Comparison of ENCODE assay signal across 21 mouse cellular contexts in the genomic region with DNA sequence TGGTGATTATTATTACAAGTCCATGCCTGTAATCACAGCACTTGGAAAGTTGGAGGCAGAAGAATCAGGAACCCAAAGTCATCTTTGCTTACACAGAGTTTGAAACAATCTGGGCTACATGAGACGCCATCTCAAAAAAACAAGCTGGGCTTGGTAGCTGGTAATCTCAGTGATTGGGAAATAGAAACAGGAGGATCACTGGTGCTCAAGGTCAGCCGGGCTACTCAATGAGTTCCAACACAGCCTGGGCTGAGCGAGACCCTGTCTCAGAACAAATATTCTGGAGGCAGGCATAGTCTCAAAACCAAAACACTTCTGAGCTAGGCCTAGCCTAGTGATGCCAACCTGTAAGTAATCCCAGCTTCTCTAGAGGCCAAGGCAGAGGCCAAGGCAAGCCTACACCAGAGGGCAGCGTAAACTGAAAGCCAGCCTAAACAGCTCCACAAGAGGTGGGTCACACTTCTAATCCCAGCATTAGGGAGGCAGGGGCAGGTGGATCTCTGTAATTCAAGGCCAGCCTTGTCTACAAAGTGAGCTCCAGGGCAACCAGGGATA. TPM values are rescaled to one million over a fixed set of nuclear protein-coding genes. Genes with fewer than 3 reads are reported as not detected.
DNase-seq lines count a peak whose midpoint lies in the region; ATAC-seq and TF ChIP-seq lines count a peak whose summit lies in the region.
"Had no signal": no experiment of that assay in that cellular context is flagged by ENCODE, and none has a peak within 500 bp of the region (broad histone marks: within the 10 kb centered on the region; RNA-seq: fewer than 3 reads in every experiment).

No protein-coding gene starts in this region.

- TF ChIP-seq CTCF in gastrocnemius, adult 2 months (IDR thresholded peaks at IDR 0.05) = no peak
- peak; percentile 5; the same call in 1 of the 2 replicates for TF ChIP-seq CTCF in lung, postnatal 0 days (IDR thresholded peaks at IDR 0.05)

- H3K9ac ChIP-seq in lung, postnatal 0 days (replicated peaks; ENCODE audit: low read depth) = no peak overlapping the region
- H3K9ac ChIP-seq: forebrain, embryonic 13.5 days; hindbrain, embryonic 13.5 days had no signal

- H3K9me3 ChIP-seq in lung, postnatal 0 days (ENCODE audit: low read length) = no peaks in the 10 kb centered on the region
- H3K9me3 ChIP-seq: forebrain, embryonic 13.5 days; hindbrain, embryonic 13.5 days had no signal

- no peak overlapping the region for H3K4me2 ChIP-seq in lung, postnatal 0 days (replicated peaks; ENCODE audit: low read depth, low read length)
- H3K4me2 ChIP-seq: forebrain, embryonic 13.5 days; hindbrain, embryonic 13.5 days had no signal

- WGBS in lung, postnatal 0 days = 86% methylated on average over 4 of the region's 4 CpGs

- intact Hi-C loops in gastrocnemius, adult 2 months (cut with DNase I) = no loop called here

- H3K36me3 ChIP-seq in lung, postnatal 0 days (ENCODE audit: insufficient read depth, low read length) = peaks cover 18% of the 10 kb centered on the region; the same call in 1 of the 2 replicates

- no peak for ATAC-seq in lung, postnatal 0 days
- ATAC-seq: forebrain, embryonic 13.5 days; inflammation-experienced regulatory T-cells, adult 6 months had no signal

- H3K4me1 ChIP-seq in lung, postnatal 0 days (ENCODE audit: insufficient read depth, low read depth, low read length) = no peaks in the 10 kb centered on the region; the same call in 1 of the 2 replicates

- DNase-seq in gastrocnemius, adult 2 months = peak; percentile 26
- DNase-seq in gastrocnemius, postnatal 10 days = no peak
- DNase-seq in lung, postnatal 0 days (ENCODE audit: low spot score) = no peak
- no peak for DNase-seq in lung, postnatal 36 days
- DNase-seq in adrenal gland, adult 8-10 months = peak; percentile 28
- DNase-seq in skeletal muscle tissue, adult 2 months (ENCODE audit: low read depth, low spot score) = peak; percentile 12
- no peak for DNase-seq in cerebellum, postnatal 25 days
- DNase-seq in cerebellum, adult 11 months = no peak
- DNase-seq: cerebellum, adult 18-20 months; gastrocnemius, postnatal 14 days; heart, adult 18-20 months; heart, postnatal 36 days; kidney, adult 18-20 months; lung, postnatal 10 days; midbrain, embryonic 14.5 days had no signal

- no peak overlapping the region for H3K4me3 ChIP-seq in gastrocnemius, adult 2 months
- H3K4me3 ChIP-seq in lung, postnatal 0 days (ENCODE audit: low read depth, low read length) = no peak overlapping the region
- H3K4me3 ChIP-seq: forebrain, embryonic 13.5 days; hindbrain, embryonic 13.5 days; left cerebral cortex, adult 2 months had no signal

- H3K27ac ChIP-seq in gastrocnemius, adult 2 months = peak overlapping the region; percentile 68
- H3K27ac ChIP-seq in lung, postnatal 0 days (ENCODE audit: low read length) = no peak overlapping the region
- H3K27ac ChIP-seq: forebrain, embryonic 13.5 days; hindbrain, embryonic 13.5 days; kidney, postnatal 0 days; left cerebral cortex, adult 2 months had no signal

- TF ChIP-seq EP300 in lung, postnatal 0 days (IDR thresholded peaks at IDR 0.05) = no peak

- no peaks in the 10 kb centered on the region for H3K27me3 ChIP-seq in lung, postnatal 0 days (replicated peaks; ENCODE audit: insufficient read depth, low read length)
- H3K27me3 ChIP-seq: forebrain, embryonic 13.5 days; hindbrain, embryonic 13.5 days had no signal

RNA-seq across cellular contexts. Expression of a gene that starts 4.8 kb away (rescaled TPM):
- total RNA-seq in gastrocnemius, adult 2 months (2021) = 10 to 100 TPM; 24.1 to 24.5 TPM
- total RNA-seq in gastrocnemius, postnatal 10 days (2021) = 10 to 100 TPM; 20.9 to 23.0 TPM
- 37.9 and 40.5 TPM in 2 replicates for polyA plus RNA-seq in lung, postnatal 0 days (2015; fragmentation: Nextera tagmentation; extraction: Ambion mirVana)
- total RNA-seq in adrenal gland, adult 8-10 months (2022) = 10 to 100 TPM; 70.9 to 77.6 (median 71.6) TPM

RNA-seq across cellular contexts. Expression of a gene that starts 27.3 kb away (rescaled TPM):
- 100 to 1,000 TPM; 242 to 305 TPM for total RNA-seq in gastrocnemius, adult 2 months (2021)
- total RNA-seq in gastrocnemius, postnatal 10 days (2021) = 100 to 1,000 TPM; 227 to 266 TPM
- polyA plus RNA-seq in lung, postnatal 0 days (2015; fragmentation: Nextera tagmentation; extraction: Ambion mirVana) = 246 and 263 TPM in 2 replicates
- total RNA-seq in adrenal gland, adult 8-10 months (2022) = 100 to 1,000 TPM; 141 to 205 (median 168) TPM

RNA-seq across cellular contexts. Expression of a gene that starts 42.4 kb away (rescaled TPM):
- not detected for total RNA-seq in gastrocnemius, adult 2 months (2021)
- total RNA-seq in gastrocnemius, postnatal 10 days (2021) = 1 to 10 TPM in 1 of 2 experiments, not detected in 1; 1.5 TPM
- polyA plus RNA-seq in lung, postnatal 0 days (2015; fragmentation: Nextera tagmentation; extraction: Ambion mirVana) = 0.25 and 0.35 TPM in 2 replicates
- total RNA-seq in adrenal gland, adult 8-10 months (2022) = 1 to 10 TPM in 2 of 4 experiments, under 1 TPM in 2; 0.38 to 2.4 (median 1.2) TPM
- total RNA-seq: heart, adult 18-20 months; heart, postnatal 36 days; megakaryocyte progenitor cell, adult 5-6 weeks had no signal

Comparison
In these comparisons a context has a peak if more than half of its experiments do, and no peak if none do; other contexts are left out.
1. DNase-seq: peak in gastrocnemius, adult 2 months (single experiment), adrenal gland, adult 8-10 months (single experiment) and skeletal muscle tissue, adult 2 months (single experiment); none in gastrocnemius, postnatal 10 days (single experiment), lung, postnatal 0 days (single experiment), lung, postnatal 36 days (single experiment), cerebellum, postnatal 25 days (0 of 2) and cerebellum, adult 11 months (single experiment).